Mouse (Mus musculus) T-cell, adult 66 days (primary cell): ENCODE results near the gene Helz2. TPM values are rescaled to one million over a fixed set of nuclear protein-coding genes. Genes with fewer than 3 reads are reported as not detected.

Experiments used
- total RNA-seq, 2 experiments: library from RNA; stranded (reverse); gene quantifications; 3 replicates in 1 of 2; 4 replicates in 1 of 2; pipeline ENCODE4 v1.2.4; 2023

Gene Helz2
- total RNA-seq: 100 to 1,000 TPM; 148 to 165 TPM

DNA sequence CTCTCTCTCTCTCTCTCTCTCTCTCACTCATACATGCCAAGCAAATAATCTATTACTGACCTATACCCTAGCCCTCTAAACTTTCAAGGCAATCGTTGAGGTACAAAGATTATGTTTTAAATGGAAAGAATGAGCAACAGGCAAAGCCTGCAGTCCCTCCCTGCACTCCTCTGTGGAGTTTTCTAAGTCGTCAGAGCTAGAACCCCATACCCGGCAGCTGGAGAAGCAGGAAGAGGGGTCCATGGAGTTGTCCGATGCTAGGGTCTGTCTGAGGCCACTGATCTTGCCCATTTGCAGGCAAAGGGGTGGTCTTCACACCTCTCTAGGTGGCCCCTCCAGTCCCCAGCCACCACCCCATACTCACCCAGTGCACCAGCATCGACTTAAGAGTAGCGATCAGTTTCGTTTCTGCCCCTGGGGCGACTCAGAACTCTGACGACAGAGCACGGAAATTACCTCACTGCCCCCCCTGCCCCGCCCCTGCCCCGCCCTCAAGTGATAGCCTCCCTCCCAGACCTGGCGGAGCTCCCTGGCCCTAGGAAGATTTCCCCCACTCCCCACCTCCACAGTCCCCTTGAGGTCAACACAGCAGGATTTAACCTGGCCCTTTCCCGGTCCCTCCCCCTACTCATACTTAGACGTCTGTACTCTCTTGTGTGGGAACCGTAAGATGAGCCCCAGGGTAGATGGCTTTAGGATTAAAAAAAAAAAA, at the start of gene Helz2:
Helz2 (minus strand) TSS at position 426 of the 712 bp plus-strand sequence.

GRCm38 (mm10) chr2:181287958-181288350, 46.1 kb upstream of the Helz2 start, which contains the start of gene Gmeb2:
Gene Gmeb2, minus strand, starts transcription at chr2:181288035.

DNA sequence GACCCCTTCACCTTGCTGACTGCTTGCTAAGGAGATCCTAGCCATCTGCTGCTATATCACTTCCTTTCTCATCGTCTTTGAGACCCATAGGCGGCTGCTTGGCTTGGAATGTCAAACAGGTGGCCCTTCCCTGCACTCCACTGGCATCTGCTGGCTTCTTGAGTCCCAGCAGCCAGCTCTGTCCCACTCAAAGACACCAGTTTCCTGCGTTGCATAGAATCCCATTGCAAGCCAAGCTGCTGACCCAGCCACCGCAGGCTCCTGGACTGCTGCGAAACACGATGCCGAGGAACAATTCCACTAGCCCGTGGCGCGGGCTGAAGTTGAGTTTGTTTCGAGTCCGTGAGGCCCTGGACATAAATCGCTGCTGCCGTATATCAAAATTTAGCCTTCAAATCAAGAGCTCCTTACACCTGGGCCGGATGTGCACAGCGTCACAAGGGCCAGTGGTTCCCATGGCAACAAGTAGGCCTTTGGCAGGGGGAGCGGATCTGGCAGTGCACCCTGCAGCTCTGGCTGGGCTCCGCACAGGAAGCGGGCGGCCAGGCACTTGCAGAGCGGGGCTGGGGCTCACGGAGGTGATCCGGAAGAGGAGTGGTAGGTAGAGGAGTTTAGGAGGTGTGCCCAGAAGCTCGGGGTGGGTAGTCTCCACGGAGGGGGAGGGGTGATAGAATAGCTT, 22.1 kb downstream of the Helz2 start, which contains the start of gene Fndc11:
Fndc11 (plus strand) TSS at position 476 of the 679 bp plus-strand sequence.

DNA sequence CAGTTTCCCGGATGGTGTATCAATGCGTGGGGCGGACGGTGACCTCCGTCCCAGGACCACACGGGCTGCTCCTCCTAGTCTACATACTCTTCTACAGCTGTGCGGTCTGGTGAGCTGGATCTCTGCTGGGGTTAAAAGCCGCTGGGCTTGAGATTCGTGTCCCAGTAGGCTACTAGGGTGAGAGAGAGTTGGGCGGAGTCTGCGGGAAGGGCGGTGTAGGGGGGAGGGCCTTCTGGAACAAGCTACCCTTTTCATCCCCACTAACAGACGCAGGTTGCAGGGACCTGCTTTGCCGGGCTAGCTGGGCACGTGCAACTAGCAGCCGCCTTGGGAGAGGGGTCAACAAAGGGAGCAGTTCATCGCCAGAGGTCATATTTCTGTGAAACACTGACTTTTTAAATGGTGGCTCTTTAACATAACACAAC, 28.8 kb downstream of the Helz2 start, which contains the start of gene Srms:
Srms (minus strand) TSS at position 165 of the 425 bp plus-strand sequence.

GRCm38 (mm10) chr2:181202422-181202821, 39.4 kb downstream of the Helz2 start, which contains the start of gene Ptk6:
Gene Ptk6, minus strand, starts transcription at chr2:181202789.

DNA sequence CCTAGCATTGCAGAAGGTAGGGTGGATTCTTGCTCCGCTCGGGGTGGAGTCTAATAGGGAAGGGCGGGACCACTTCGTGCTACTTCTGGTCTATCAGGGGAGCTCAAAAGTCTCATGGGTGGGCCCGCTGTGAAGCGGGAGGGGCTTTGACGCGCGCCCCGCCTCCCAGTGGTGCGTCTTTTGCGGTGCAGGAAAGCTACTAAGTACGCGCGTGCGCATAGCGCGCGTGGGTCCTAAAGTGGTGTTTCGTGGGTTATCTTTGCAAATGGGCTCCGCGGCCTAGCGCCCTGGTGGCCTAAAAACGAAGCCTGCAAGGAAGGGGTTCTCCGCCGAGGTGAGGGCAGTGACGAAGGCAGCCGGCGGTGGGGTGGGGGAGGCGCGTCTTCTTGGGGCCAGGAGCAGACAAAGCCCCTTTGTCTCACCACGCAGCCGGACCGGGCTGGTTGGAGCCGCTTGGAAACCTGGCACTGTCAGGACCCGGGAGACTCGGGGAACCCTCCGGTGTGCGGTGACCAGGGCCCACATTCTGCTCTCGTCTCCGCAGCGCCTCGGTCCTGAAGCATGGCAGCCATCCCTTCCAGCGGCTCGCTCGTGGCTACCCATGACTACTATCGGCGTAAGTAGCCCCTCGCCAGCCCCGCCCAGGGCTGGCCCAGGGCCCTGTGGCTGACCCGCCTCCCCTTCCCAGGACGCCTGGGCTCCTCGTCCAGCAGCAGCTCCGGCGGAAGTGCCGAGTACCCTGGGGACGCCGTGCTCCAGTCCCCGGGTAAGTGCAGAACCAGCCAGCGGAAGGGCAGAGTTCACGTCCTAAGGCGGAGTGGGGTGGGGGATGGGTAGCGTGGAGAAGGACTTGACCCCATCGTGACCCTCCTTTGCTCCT, 54.5 kb downstream of the Helz2 start, which contains the start of gene Ppdpf:
Ppdpf (plus strand) TSS at position 127 of the 880 bp plus-strand sequence.

Other genes starting within 250 kb of the Helz2 start
- not detected for gene Chrna4, start 198.5 kb downstream of the Helz2 start, total RNA-seq
- not detected for gene Kcnq2, start 106.7 kb downstream of the Helz2 start, total RNA-seq
- not detected for gene Eef1a2, start 85.0 kb downstream of the Helz2 start, total RNA-seq
- 100 to 1,000 TPM in 1 of 2 experiments, 10 to 100 TPM in 1; 85.3 to 108 TPM for gene Ppdpf, start 54.8 kb downstream of the Helz2 start, total RNA-seq
- not detected for gene Ptk6, start 39.2 kb downstream of the Helz2 start, total RNA-seq
- under 1 TPM; 0.29 to 0.80 TPM for gene Srms, start 28.8 kb downstream of the Helz2 start, total RNA-seq
- gene Fndc11, start 22.0 kb downstream of the Helz2 start, total RNA-seq: under 1 TPM in 1 of 2 experiments, not detected in 1; 0.83 TPM
- 10 to 100 TPM; 39.1 to 40.4 TPM for gene Gmeb2, start 46.0 kb upstream of the Helz2 start, total RNA-seq
- gene Stmn3, start 72.5 kb upstream of the Helz2 start, total RNA-seq: not detected
- gene Rtel1, start 77.7 kb upstream of the Helz2 start, total RNA-seq: 100 to 1,000 TPM; 126 to 141 TPM
- gene Zgpat, start 122.9 kb upstream of the Helz2 start, total RNA-seq: 100 to 1,000 TPM; 126 to 143 TPM
- gene Arfrp1, start 123.4 kb upstream of the Helz2 start, total RNA-seq: 100 to 1,000 TPM in 1 of 2 experiments, 10 to 100 TPM in 1; 95.6 to 110 TPM
- 100 to 1,000 TPM; 260 to 278 TPM for gene Lime1, start 138.1 kb upstream of the Helz2 start, total RNA-seq
- gene Zbtb46, start 217.4 kb upstream of the Helz2 start, total RNA-seq: under 1 TPM; 0.27 to 0.67 TPM